Mouse (Mus musculus) inflammation-experienced regulatory T-cells, adult 16 weeks (primary cell): ENCODE results near the gene Fgd4. TPM values are rescaled to one million over a fixed set of nuclear protein-coding genes. Genes with fewer than 3 reads are reported as not detected.

Source experiments
- polyA plus RNA-seq: library from polyadenylated mRNA; unstranded; fragments of 100-300 nt; shearing (Covaris generic); gene quantifications from one replicate; pipeline ENCODE4 v1.2.1, GENCODE M21; 2017

The Fgd4 gene
- 0.30 TPM for polyA plus RNA-seq

GRCm38 (mm10) chr16:16600461-16600860 lies at the start of gene Fgd4:
Gene Fgd4 (minus strand): TSS chr16:16600549.

Other genes with a start within 250 kb of the Fgd4 start
- gene Dnm1l, start 241.6 kb downstream of the Fgd4 start, polyA plus RNA-seq = 65.9 TPM
- gene Olfr19, start 75.9 kb upstream of the Fgd4 start, polyA plus RNA-seq = not detected
- gene Spag6l, start 228.9 kb upstream of the Fgd4 start, polyA plus RNA-seq = 0.55 TPM